Mouse (Mus musculus) neural tube, embryonic 15.5 days (tissue): ENCODE data around the gene Ogfod3. TPM values are rescaled to one million over a fixed set of nuclear protein-coding genes. Genes with fewer than 3 reads are reported as not detected.

ENCODE experiments used
- ATAC-seq: fragments of 200-750 bp; cut with Nextera tagmentation; 2 replicates; pipeline ENCODE4 v1.8.0; 2017; ENCODE audit warnings: mild to moderate bottlenecking, moderate TSS enrichment, moderate library complexity; ENCODE audit not compliant: low FRiP score
- H3K27ac ChIP-seq: fragments of 300-500 bp; sonication (generic); replicated peaks from 2 replicates; pipeline ENCODE4 v1.5.1; 2015; ENCODE audit warnings: mild to moderate bottlenecking, inconsistent platforms
- H3K27me3 ChIP-seq: fragments of 300-500 bp; sonication (generic); replicated peaks from 2 replicates; pipeline ENCODE4 v1.6.1; 2015; ENCODE audit warnings: inconsistent platforms
- H3K36me3 ChIP-seq: fragments of 300-500 bp; sonication (generic); 2 replicates; pipeline ENCODE4 v1.6.1; 2015; ENCODE audit warnings: inconsistent platforms
- H3K4me1 ChIP-seq: fragments of 300-500 bp; sonication (generic); 2 replicates; pipeline ENCODE4 v1.6.1; 2015; ENCODE audit warnings: inconsistent platforms
- H3K4me2 ChIP-seq: fragments of 300-500 bp; sonication (generic); 2 replicates; pipeline ENCODE4 v1.6.1; 2015; ENCODE audit warnings: inconsistent platforms, mild to moderate bottlenecking, moderate library complexity
- H3K4me3 ChIP-seq: fragments of 300-500 bp; sonication (generic); replicated peaks from 2 replicates; pipeline ENCODE4 v1.5.1; 2015; ENCODE audit warnings: mild to moderate bottlenecking, inconsistent platforms
- H3K9ac ChIP-seq: fragments of 300-500 bp; sonication (generic); replicated peaks from 2 replicates; pipeline ENCODE4 v1.6.1; 2015; ENCODE audit warnings: mild to moderate bottlenecking, inconsistent platforms
- H3K9me3 ChIP-seq: fragments of 300-500 bp; sonication (generic); replicated peaks from 2 replicates; pipeline ENCODE4 v1.6.1; 2016; ENCODE audit warnings: inconsistent platforms
- WGBS: fragments of 180-500 bp; shearing (Covaris S2); methylation state at CpG from one replicate; pipeline ENCODE4 v1.1.7; 2015; ENCODE audit warnings: mixed read lengths; 5-methylcytosine and 5-hydroxymethylcytosine counted together
- polyA plus RNA-seq: library from polyadenylated mRNA; unstranded; fragments of >200 nt; fragmentation: Nextera tagmentation; extraction: Ambion mirVana; gene quantifications from 2 replicates; pipeline ENCODE4 v1.2.1, GENCODE M21; 2015

The Ogfod3 gene
- polyA plus RNA-seq, 1 experiment from 2014 or later: 31.7 TPM

DNA sequence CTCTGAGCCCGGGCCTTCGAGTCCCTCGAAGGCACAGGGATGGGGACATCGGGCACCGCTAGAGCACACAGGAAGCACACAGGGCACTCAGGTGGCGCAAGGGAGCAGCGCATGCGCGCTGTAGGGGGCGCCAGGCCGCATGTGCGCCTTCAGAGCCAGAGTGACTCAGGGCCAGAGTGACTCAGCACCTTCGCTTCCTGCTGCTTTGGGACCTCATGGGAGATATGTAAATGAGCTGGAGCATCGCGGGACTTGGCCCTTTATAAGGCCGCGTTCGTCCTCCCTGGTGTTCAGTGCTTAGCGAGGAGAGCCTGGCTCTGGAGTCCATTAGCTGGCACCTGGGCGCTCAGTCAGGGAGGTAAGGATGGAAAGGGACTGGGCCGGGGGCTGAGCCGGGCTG is 58.6 kb downstream of the Ogfod3 start, which contains the start of gene Tex19.1:
Gene Tex19.1 (plus strand): TSS at position 279 of the 400 bp plus-strand sequence.
- Histone ChIP-seq H3K36me3 (no peaks in the 10 kb centered on the region), H3K4me1 (no peaks in the 10 kb centered on the region), H3K4me2 (no peak within 1 kb of the TSS), H3K27ac (no peak within 1 kb of the TSS), H3K4me3 (no peak within 1 kb of the TSS), H3K9me3 (no peaks in the 10 kb centered on the region), H3K27me3 (no peaks in the 10 kb centered on the region), H3K9ac (no peak within 1 kb of the TSS)
- ATAC-seq: no peak
- WGBS: 91% methylated on average over 22 of the region's 22 CpGs

DNA sequence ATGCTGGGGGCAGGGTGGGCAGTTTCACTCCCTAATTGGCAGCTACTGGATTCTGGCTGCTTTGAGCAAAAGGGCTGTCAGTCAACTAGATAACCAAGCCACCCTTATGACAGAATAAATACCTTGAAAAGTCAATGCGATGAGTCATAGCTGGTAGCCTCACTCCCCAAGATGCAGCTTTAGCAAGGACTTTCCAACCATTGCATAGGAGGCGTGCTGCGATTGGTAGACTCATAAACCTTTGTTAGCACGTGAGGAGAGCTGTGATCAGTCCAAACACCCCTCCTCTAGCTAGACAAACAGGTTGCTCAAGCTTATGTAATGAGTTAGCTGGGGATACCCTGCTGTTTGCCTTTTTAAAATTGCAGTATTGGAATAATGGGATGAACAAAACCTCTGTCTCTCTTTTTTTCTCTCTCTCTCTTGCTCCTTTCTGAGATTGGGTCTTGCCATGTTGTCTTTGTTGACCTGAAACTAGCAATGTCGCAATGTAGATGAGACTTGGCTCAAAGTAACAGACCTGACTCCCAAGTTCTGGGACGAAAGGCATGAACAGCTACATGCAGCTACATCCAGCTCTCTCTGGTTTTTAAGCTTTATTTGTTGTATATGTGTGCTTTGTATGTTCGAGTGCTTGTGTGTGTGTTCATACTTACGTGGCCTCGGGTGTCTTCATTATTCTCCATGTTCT is 61.0 kb downstream of the Ogfod3 start:
- Histone ChIP-seq H3K9ac (no peak overlapping the region), H3K27ac (no peak overlapping the region), H3K36me3 (no peaks in the 10 kb centered on the region), H3K9me3 (no peaks in the 10 kb centered on the region), H3K4me2 (no peak overlapping the region), H3K4me3 (no peak overlapping the region), H3K4me1 (no peaks in the 10 kb centered on the region), H3K27me3 (no peaks in the 10 kb centered on the region)
- 80% methylated on average over 9 of the region's 9 CpGs for WGBS
- no peak for ATAC-seq

DNA sequence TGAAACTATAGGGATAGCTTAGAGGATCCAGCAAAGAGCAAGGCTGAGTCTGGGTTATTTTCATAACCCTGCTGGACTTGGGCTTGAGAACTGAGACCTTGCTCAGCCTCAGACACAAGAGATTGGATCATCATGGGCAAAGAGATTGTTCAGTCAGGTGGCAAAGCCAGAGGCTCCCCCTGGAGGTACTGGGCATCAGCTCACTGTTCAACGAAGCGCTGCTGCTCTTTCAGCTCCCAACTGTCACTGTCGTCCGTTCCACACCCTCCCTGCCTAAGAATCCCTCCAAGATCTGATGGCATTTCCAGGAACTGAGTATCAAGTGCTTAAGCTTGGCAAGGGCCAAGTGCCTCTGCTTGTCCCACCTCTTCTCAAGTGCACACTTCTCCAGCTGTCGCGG is 65.8 kb downstream of the Ogfod3 start:
- no peaks in the 10 kb centered on the region for H3K27me3 ChIP-seq
- ATAC-seq: no peak
- H3K4me2 ChIP-seq: no peak overlapping the region
- no peaks in the 10 kb centered on the region for H3K36me3 ChIP-seq
- H3K9me3 ChIP-seq: no peaks in the 10 kb centered on the region
- H3K9ac ChIP-seq: no peak overlapping the region
- H3K27ac ChIP-seq: no peak overlapping the region
- H3K4me3 ChIP-seq: no peak overlapping the region
- WGBS: 51% methylated on average over 6 of the region's 6 CpGs
- no peaks in the 10 kb centered on the region for H3K4me1 ChIP-seq

DNA sequence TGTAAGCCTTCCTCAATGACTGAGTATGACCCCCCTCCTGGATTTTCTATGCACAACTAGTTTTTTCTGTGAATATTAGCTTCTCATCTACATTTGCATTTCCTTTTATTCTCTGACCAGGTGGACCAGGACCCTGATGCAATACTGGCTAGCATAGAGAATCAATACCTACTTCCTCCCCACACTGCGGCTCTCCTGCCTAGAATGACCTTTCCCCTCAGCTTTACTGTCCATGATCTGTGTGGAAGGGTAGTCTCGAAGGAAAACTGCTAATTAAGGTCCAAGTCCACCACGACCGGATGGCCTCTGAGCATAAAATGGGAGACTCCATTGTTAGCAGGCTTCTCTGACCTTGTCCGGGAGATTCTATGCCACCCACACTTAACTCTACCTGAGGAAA is 66.8 kb downstream of the Ogfod3 start:
- H3K9me3 ChIP-seq: no peaks in the 10 kb centered on the region
- no peaks in the 10 kb centered on the region for H3K36me3 ChIP-seq
- H3K4me1 ChIP-seq: no peaks in the 10 kb centered on the region
- whole genome bisulfite sequencing: 85% methylated on average over 5 of the region's 5 CpGs
- no peak overlapping the region for H3K27ac ChIP-seq
- ATAC-seq: no peak
- H3K4me3 ChIP-seq: no peak overlapping the region
- H3K4me2 ChIP-seq: no peak overlapping the region
- H3K9ac ChIP-seq: no peak overlapping the region
- no peaks in the 10 kb centered on the region for H3K27me3 ChIP-seq

DNA sequence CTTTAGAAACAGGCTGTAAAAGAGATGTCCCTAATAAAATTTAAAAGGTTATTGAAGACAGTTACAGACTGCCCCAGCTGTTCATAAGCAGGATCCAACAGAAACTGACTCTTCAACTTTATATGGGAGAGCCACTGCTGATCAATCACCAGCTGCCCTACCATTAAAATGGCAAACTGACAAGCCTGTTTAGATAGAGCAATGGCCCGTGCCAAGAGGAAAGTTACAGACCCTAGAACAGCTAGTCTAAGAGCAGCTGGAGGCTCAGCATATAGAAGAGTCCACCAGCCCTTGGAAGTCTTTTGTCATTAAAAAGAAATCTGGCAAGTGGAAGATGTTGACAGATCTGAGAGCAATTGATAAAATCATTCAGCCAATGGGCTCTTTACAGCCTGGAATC is 69.9 kb downstream of the Ogfod3 start:
- Histone ChIP-seq H3K9me3 (no peaks in the 10 kb centered on the region), H3K36me3 (no peaks in the 10 kb centered on the region), H3K4me1 (no peaks in the 10 kb centered on the region), H3K4me2 (no peak overlapping the region), H3K4me3 (no peak overlapping the region), H3K27me3 (no peaks in the 10 kb centered on the region), H3K27ac (no peak overlapping the region), H3K9ac (no peak overlapping the region)
- 20% methylated on average over 1 of the region's 1 CpGs for WGBS
- no peak for ATAC-seq

DNA sequence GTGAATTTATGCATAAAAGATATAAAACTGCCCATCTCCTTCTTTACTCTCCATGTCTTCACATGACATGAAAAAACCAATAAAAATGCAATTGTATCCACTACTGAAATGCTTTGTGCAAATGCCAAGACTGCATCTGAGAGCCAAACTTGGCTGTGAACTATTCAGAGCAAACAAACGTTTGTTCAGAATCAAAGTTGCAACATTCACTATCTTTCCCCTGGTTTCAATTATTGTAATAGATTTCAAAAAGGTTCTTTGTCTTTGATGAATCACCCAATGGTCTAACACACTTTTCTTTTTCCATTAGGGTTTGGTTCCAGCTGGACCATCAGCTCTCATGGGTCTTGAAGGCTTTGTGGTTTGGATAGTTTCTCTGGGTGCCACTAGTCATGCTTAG is 74.9 kb downstream of the Ogfod3 start:
- no peak overlapping the region for H3K9ac ChIP-seq
- no peaks in the 10 kb centered on the region for H3K4me1 ChIP-seq
- no peaks in the 10 kb centered on the region for H3K9me3 ChIP-seq
- no peak overlapping the region for H3K4me2 ChIP-seq
- no peak overlapping the region for H3K4me3 ChIP-seq
- 65% methylated on average over 1 of the region's 1 CpGs for WGBS
- no peak overlapping the region for H3K27ac ChIP-seq
- H3K36me3 ChIP-seq: no peaks in the 10 kb centered on the region
- no peaks in the 10 kb centered on the region for H3K27me3 ChIP-seq
- ATAC-seq: no peak

Other genes starting within 250 kb of the Ogfod3 start
- 126 and 130 TPM in 2 replicates for gene Csnk1d, start 213.4 kb downstream of the Ogfod3 start, polyA plus RNA-seq
- 5.2 TPM in 1 of 2 replicates, not detected in the other for gene Cd7, start 165.3 kb downstream of the Ogfod3 start, polyA plus RNA-seq
- gene Sectm1b, start 141.1 kb downstream of the Ogfod3 start, polyA plus RNA-seq: not detected in 2 replicates
- gene Sectm1a, start 123.5 kb downstream of the Ogfod3 start, polyA plus RNA-seq: 0.98 TPM in 1 of 2 replicates, not detected in the other
- not detected in 2 replicates for gene Tex19.2, start 86.0 kb downstream of the Ogfod3 start, polyA plus RNA-seq
- not detected in 2 replicates for gene Tex19.1, start 58.6 kb downstream of the Ogfod3 start, polyA plus RNA-seq
- 0.46 and 0.47 TPM in 2 replicates for gene Uts2r, start 44.4 kb downstream of the Ogfod3 start, polyA plus RNA-seq
- gene Hexdc, start 278 bp downstream of the Ogfod3 start, polyA plus RNA-seq: 28.9 and 35.1 TPM in 2 replicates
- 35.7 and 38.9 TPM in 2 replicates for gene Cybc1, start 24.6 kb upstream of the Ogfod3 start, polyA plus RNA-seq
- gene Narf, start 32.5 kb upstream of the Ogfod3 start, polyA plus RNA-seq: 85.9 and 99.1 TPM in 2 replicates
- gene Foxk2, start 55.3 kb upstream of the Ogfod3 start, polyA plus RNA-seq: 11.4 and 12.8 TPM in 2 replicates
- gene Wdr45b, start 149.7 kb upstream of the Ogfod3 start, polyA plus RNA-seq: 84.2 and 86.4 TPM in 2 replicates
- gene Rab40b, start 183.5 kb upstream of the Ogfod3 start, polyA plus RNA-seq: 15.5 and 18.4 TPM in 2 replicates
- gene Fn3krp, start 216.7 kb upstream of the Ogfod3 start, polyA plus RNA-seq: 9.7 and 9.9 TPM in 2 replicates
- 6.7 and 9.5 TPM in 2 replicates for gene Fn3k, start 230.2 kb upstream of the Ogfod3 start, polyA plus RNA-seq
- gene Tbcd, start 247.2 kb upstream of the Ogfod3 start, polyA plus RNA-seq: 56.7 and 56.8 TPM in 2 replicates